Mouse (Mus musculus) liver, postnatal 0 days (tissue): Measurements from ENCODE around the gene Armc5.

Experiments
- CTCF ChIP-seq: sonication (generic); IDR thresholded peaks from 2 replicates; pipeline ENCODE4 v1.5.1; 2016; ENCODE audit warnings: antibody characterized with exemption, low read depth
- EP300 ChIP-seq: IDR thresholded peaks from 2 replicates; pipeline ENCODE4 v1.6.1; 2016; ENCODE audit warnings: antibody characterized with exemption, low read depth, mild to moderate bottlenecking

DNA sequence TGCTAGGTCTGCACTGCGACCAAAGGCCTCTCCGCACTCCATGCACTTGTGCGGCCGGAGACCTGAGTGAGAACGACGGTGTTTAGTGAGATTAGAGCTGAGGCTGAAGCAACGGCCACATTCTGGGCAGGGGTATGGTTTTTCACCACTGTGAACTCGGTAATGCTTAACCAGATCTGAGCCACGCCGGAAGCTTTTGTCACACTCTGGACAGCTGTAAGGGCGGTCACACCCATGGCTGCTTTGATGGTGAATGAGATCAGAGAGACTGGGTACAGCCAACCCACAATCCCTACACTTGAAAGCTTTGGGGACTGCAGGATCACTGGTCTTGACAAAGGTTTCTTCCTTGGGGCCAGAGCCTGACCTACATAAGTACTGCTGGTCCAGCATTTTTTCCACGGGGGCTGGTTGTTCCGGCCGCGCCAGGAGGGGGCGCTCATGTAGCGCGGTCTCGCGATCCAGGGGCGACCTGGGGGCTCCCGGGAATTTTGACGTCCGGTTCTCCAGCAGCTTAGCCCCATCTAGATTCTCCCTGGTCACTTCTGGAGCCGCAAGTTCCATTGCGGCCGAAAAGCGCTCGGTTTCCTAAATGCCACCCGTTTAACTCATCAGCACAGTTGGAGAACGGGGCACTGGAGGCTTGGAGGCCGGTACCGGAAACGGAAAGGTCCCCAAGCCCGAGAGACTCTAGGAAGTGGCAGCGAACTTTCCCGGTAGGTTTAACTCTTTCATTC, at the start of gene Armc5:
- TF ChIP-seq EP300 (no peak), CTCF (peak; percentile 88)
